Mouse (Mus musculus) testis, adult 2 months (tissue): ENCODE data around the gene Ap1g1.

Experiments
- CTCF ChIP-seq: fragments of 200-500 bp; IDR thresholded peaks from 2 replicates; pipeline ENCODE4 v1.5.1; 2012; ENCODE audit warnings: low read depth, mild to moderate bottlenecking, inconsistent platforms, low read length, moderate library complexity; ENCODE audit not compliant: control insufficient read depth, insufficient read depth, insufficient replicate concordance
- POLR2A ChIP-seq: fragments of 200-500 bp; IDR thresholded peaks from 2 replicates; pipeline ENCODE4 v1.6.1; 2012; ENCODE audit warnings: low read depth, mild to moderate bottlenecking, inconsistent platforms, low read length, moderate library complexity; ENCODE audit not compliant: control insufficient read depth

GRCm38 (mm10) chr8:109778993-109779421 is 653 bp downstream of the Ap1g1 start:
- no peak for TF ChIP-seq CTCF
- no peak; the same call in 1 of the 2 replicates for TF ChIP-seq POLR2A
